Mouse (Mus musculus) CH12.LX (cell line): ENCODE measurements around the gene Zfp987.
"Not testable (repeated sequence)": the region's sequence is repeated elsewhere in the genome, so short reads cannot be mapped to it uniquely, and the experiment has no call there.

Source experiments
- MAFK ChIP-seq: IDR thresholded peaks from 2 replicates; pipeline ENCODE4 v1.6.1; 2011; ENCODE audit warnings: low read length, improper control_type of control experiment; ENCODE audit not compliant: insufficient replicate concordance
- RCOR1 ChIP-seq: conservative IDR thresholded peaks from 2 replicates; pipeline ENCODE4 v1.6.1; 2012; ENCODE audit warnings: low read depth, mild to moderate bottlenecking, inconsistent platforms, low read length, improper control_type of control experiment
- SMC3 ChIP-seq: IDR thresholded peaks from 2 replicates; pipeline ENCODE4 v1.6.1; 2011; ENCODE audit warnings: low read depth, low read length, improper control_type of control experiment

- not testable (repeated sequence) for TF ChIP-seq RCOR1, MAFK, SMC3
Measured at GRCm38 (mm10) chr4:146059974-146060693, 37.0 kb upstream of the Zfp987 start.
